Mouse (Mus musculus) heart, embryonic 10.5 days (tissue): Measurements from ENCODE around the gene Tmem260. TPM values are rescaled to one million over a fixed set of nuclear protein-coding genes. Genes with fewer than 3 reads are reported as not detected.

Experiments
- polyA plus RNA-seq: library from polyadenylated mRNA; unstranded; fragments of >200 nt; fragmentation: Nextera tagmentation; extraction: Ambion mirVana; gene quantifications from 2 replicates; pipeline ENCODE4 v1.2.1, GENCODE M21; 2016

The Tmem260 gene
- polyA plus RNA-seq, 1 experiment from 2014 or later = 15.8 TPM

Other genes with a start within 250 kb of the Tmem260 start
- gene Otx2, start 227.7 kb downstream of the Tmem260 start, polyA plus RNA-seq = 0.20 and 0.57 TPM in 2 replicates